Mouse (Mus musculus): ENCODE data around the gene Nfasc. TPM values are rescaled to one million over a fixed set of nuclear protein-coding genes. Genes with fewer than 3 reads are reported as not detected.

Nfasc gene
- polyA plus RNA-seq (2012; ENCODE audit: insufficient read depth, low replicate concordance): 0.01 TPM in 1 of 2 replicates, not detected in the other

DNA sequence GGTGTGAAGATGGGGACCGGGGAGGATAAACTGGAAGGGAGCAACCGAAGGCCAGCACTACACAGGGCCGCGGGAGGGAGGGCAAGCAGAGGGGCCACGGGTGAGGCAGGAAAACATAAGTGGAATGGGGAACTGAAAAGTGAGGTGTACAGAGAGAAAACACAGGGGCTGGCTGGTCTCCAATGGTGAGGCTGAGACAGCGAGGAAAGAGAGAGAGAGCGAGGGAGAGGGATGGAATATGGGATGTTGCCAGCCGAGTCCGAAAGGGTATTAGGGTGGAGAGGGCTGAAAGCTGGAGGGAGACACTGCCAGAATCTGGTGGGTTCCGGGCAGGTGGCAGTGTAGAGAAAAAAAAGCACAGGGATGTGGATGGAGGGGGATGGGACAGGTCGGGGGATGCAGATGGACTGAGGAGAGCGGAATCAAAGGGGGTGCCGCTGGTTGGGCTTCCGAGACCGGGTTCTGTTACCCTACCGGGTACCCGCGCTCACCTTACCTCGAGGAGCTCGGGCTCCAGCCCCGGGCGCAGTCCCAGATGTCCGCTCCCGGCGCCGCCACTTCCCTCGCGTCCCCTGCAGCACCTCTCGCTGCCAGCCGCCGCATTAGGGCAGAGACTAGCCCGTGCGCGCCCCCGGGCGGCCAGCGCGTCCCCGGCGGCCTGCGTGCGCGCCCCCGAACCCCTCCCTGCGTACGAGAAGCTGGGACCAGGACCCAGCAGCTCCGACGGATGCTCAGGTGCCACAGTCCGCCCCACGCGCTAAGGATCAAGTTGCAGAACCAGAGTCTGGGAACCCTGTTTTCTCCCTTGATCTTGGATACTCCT, at the start of gene Nfasc:
Nfasc (minus strand) TSS at position 623 of the 823 bp plus-strand sequence.
- Histone ChIP-seq H3K27me3 (replicated peaks) (peaks cover 81% of the 10 kb centered on the region), H3K4me1 (no peaks in the 10 kb centered on the region), H3K36me3 (replicated peaks; ENCODE audit: low read length) (no peaks in the 10 kb centered on the region), H3K9me3 (no peaks in the 10 kb centered on the region), H3K4me3 (replicated peaks) (no peak within 1 kb of the TSS)
- TF ChIP-seq GATA1 (IDR thresholded peaks at IDR 0.05; ENCODE audit: borderline replicate concordance, low read length) (no peak), FLI1 (IDR thresholded peaks at IDR 0.05; ENCODE audit: low read length) (no peak)

DNA sequence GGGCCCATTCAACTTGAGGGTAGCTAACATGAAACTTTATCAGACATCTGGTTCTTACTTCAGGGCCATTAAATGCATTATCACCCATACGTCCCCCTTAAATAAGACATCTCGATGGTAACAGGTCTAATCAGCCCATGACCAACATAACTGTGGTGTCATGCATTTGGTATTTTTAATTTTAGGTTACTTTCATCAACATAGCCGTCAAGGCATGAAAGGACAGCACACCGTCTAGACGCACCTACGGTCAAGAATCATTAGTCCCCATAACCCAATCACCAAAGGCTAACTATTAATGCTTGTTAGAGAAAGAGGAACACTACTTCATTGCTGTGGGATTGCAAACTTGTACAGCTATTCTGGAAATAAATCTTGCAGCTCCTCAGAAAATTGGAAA, 49.5 kb upstream of the Nfasc start:
- peaks cover 10% of the 10 kb centered on the region for H3K27me3 ChIP-seq (replicated peaks)
- TF ChIP-seq GATA1 (IDR thresholded peaks at IDR 0.05; ENCODE audit: borderline replicate concordance, low read length) (no peak), FLI1 (IDR thresholded peaks at IDR 0.05; ENCODE audit: low read length) (no peak)
- H3K9me3 ChIP-seq: no peaks in the 10 kb centered on the region
- no peaks in the 10 kb centered on the region for H3K4me1 ChIP-seq
- H3K4me3 ChIP-seq (replicated peaks): no peak overlapping the region
- H3K36me3 ChIP-seq (replicated peaks; ENCODE audit: low read length): no peaks in the 10 kb centered on the region

DNA sequence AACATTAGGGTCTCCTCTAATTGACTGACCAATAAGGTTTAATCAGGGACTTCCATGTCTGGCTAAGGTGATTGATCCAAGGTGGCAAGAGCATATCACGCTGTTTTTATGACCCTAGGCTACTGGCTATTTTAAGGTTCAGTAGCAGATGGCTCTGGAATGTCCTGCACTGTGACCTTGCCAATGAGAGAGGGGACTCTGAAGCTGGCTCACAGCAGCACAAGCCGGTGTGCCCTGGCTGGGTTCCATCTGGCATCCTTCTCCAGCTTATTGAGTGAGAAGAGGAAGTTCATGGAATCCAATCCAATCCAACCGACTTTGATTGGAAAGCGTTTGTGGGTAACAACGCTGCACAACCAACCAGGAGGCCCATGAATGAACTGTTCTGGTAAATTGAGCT, 45.3 kb upstream of the Nfasc start:
- TF ChIP-seq GATA1 (IDR thresholded peaks at IDR 0.05; ENCODE audit: borderline replicate concordance, low read length): no peak
- no peak for TF ChIP-seq FLI1 (IDR thresholded peaks at IDR 0.05; ENCODE audit: low read length)
- Histone ChIP-seq H3K4me1 (no peaks in the 10 kb centered on the region), H3K36me3 (replicated peaks; ENCODE audit: low read length) (no peaks in the 10 kb centered on the region), H3K27me3 (replicated peaks) (peaks cover 17% of the 10 kb centered on the region), H3K9me3 (no peaks in the 10 kb centered on the region), H3K4me3 (replicated peaks) (no peak overlapping the region)

DNA sequence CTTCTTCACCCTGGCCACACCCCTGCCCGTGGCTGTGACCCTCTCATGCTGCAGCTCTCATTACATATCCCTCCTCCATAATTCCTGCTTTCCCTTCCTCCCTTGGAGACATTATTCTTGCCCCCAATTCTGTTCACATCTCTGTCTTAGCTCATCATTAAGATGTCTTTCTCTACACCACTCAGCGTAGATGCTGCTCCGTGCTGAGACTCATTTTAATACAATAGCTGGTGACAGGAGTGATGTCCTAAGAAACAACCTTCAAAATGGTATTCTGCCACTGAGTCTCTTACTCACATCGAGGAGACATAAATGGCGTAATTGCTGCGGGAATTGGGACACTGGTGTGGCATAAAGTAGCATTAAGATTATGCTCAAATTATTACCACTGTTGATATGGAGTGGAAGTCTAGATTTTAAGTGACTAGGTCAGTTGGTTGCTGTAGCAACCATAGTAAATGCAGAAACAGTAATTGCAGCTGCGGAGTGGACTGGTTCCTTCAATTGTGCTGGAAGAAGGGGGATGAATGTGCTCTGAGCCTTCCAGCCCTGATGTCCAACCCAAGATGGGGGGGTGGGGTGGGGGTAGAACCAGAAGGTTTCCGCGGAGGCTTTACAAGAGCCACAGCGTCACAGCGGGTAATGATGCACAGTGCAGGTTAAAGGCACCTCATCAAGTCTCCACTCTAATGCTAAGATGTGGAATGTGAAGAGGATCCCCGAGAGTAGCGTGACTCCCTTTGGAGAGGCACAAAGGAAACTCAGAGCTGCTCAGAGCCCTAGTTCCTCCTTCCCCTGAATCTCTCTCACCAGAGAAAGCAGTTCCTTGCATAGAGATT, 40.2 kb upstream of the Nfasc start:
- H3K4me3 ChIP-seq (replicated peaks): no peak overlapping the region
- no peaks in the 10 kb centered on the region for H3K36me3 ChIP-seq (replicated peaks; ENCODE audit: low read length)
- no peaks in the 10 kb centered on the region for H3K9me3 ChIP-seq
- TF ChIP-seq FLI1 (IDR thresholded peaks at IDR 0.05; ENCODE audit: low read length) (no peak), GATA1 (IDR thresholded peaks at IDR 0.05; ENCODE audit: borderline replicate concordance, low read length) (no peak)
- peaks cover 18% of the 10 kb centered on the region for H3K27me3 ChIP-seq (replicated peaks)
- no peaks in the 10 kb centered on the region for H3K4me1 ChIP-seq

DNA sequence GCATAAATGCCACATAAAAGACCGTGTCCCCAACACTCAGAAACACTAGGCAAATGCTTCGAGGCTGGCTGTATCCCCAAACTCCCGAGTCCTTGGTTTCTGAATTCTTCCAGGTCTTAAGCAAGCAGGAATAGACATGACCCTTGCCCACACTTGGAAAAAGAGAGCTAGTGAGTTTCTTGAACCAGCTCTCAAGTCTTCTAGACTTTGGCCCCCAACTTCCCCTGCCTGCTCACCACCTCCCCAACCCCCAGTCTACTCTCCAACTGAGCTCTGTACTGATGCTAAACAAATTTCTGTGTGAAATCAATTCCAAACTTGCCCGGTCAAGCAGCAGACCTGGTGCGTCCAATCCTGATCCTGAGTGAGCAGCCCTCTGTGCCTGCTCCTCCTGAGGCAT, 39.4 kb upstream of the Nfasc start:
- no peak overlapping the region for H3K4me3 ChIP-seq (replicated peaks)
- no peak for TF ChIP-seq FLI1 (IDR thresholded peaks at IDR 0.05; ENCODE audit: low read length)
- TF ChIP-seq GATA1 (IDR thresholded peaks at IDR 0.05; ENCODE audit: borderline replicate concordance, low read length): no peak
- peaks cover 12% of the 10 kb centered on the region for H3K27me3 ChIP-seq (replicated peaks)
- H3K4me1 ChIP-seq: no peaks in the 10 kb centered on the region
- no peaks in the 10 kb centered on the region for H3K9me3 ChIP-seq
- H3K36me3 ChIP-seq (replicated peaks; ENCODE audit: low read length): no peaks in the 10 kb centered on the region

DNA sequence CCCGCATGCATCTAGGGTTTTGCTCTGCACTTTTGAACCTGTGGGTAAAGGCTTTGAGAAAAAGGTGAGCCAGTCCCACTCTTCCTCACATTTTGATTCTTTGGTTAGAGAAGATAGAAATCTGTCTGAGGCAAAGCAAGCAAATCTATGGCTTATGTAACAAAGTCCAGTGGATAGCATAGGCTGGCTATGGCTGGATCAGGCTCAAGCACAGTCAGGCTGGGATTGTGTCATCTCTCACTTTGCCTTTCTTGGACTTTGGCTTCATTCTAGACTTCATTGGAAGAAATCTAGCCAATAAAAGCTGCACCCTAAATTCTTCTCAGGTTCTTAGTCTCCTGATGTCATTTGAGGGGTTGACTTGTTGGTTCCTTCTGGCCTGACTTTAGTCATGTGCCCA, 38.7 kb upstream of the Nfasc start:
- Histone ChIP-seq H3K4me3 (replicated peaks) (no peak overlapping the region), H3K27me3 (replicated peaks) (peaks cover 11% of the 10 kb centered on the region), H3K9me3 (no peaks in the 10 kb centered on the region), H3K36me3 (replicated peaks; ENCODE audit: low read length) (no peaks in the 10 kb centered on the region), H3K4me1 (no peaks in the 10 kb centered on the region)
- TF ChIP-seq GATA1 (IDR thresholded peaks at IDR 0.05; ENCODE audit: borderline replicate concordance, low read length): no peak
- TF ChIP-seq FLI1 (IDR thresholded peaks at IDR 0.05; ENCODE audit: low read length): no peak

DNA sequence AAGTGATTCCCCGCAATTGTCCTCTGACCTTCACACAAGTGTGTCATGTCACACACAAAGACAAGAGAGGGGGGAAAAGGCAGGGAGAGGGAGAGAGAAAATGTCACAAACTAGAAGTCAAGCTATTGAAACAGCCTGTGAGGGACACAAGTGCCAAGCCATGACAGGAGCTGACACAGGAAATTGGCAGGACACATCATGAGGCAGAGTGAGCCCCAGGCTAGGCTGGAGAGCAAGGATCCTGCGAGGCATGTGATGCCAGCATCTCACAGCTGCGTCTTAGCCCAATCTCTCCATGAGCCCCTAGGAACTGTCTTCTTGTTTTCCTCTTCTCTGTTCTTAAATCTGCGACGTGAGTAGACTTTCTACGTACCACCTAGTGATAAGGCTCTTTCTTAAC, 33.4 kb upstream of the Nfasc start:
- H3K27me3 ChIP-seq (replicated peaks): peaks cover 19% of the 10 kb centered on the region
- no peak overlapping the region for H3K4me3 ChIP-seq (replicated peaks)
- H3K9me3 ChIP-seq: no peaks in the 10 kb centered on the region
- TF ChIP-seq FLI1 (IDR thresholded peaks at IDR 0.05; ENCODE audit: low read length) (no peak), GATA1 (IDR thresholded peaks at IDR 0.05; ENCODE audit: borderline replicate concordance, low read length) (no peak)
- H3K36me3 ChIP-seq (replicated peaks; ENCODE audit: low read length): no peaks in the 10 kb centered on the region
- no peaks in the 10 kb centered on the region for H3K4me1 ChIP-seq

DNA sequence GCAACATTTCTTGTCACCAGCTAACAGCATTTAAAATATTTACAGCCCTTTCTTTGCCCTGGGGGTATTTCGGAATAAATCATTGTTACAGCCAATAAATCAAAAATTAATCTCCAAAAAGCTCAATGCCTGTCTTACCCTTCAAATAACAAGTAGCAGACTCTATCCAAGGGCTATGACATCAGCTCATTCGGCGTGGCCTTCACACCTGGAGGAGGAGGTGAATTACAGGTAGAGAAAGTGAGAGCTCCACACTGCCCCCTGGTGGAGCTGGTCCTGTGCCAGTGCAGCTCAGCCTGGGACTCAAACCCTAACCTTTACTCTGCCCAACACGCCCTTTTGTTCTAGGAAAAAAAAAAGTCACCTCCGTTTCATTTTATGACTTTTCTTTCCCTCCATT, 29.8 kb upstream of the Nfasc start:
- H3K9me3 ChIP-seq: no peaks in the 10 kb centered on the region
- TF ChIP-seq GATA1 (IDR thresholded peaks at IDR 0.05; ENCODE audit: borderline replicate concordance, low read length): no peak
- TF ChIP-seq FLI1 (IDR thresholded peaks at IDR 0.05; ENCODE audit: low read length): no peak
- H3K27me3 ChIP-seq (replicated peaks): peaks cover 34% of the 10 kb centered on the region

DNA sequence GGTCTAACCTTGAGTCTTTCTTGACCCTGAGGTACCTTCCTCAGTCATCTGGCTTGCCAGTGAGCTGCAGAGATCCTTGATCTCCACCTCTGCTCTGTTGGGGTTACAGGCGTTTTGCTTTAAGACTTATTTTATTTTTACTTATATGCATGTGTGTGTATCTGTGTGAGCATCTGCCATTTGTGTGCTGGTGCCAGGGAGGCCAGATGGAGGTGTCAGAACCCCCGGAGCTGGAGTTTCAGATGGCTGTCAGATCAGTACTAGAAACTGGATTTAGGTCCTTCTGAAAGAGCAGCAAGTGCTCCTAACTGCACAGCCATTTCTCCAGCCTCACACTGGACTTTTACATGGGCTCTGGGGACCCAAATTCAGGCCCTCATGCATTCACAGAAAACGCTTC, 28.0 kb upstream of the Nfasc start:
- peaks cover 42% of the 10 kb centered on the region for H3K27me3 ChIP-seq (replicated peaks)
- no peak overlapping the region for H3K4me3 ChIP-seq (replicated peaks)
- H3K9me3 ChIP-seq: no peaks in the 10 kb centered on the region
- H3K4me1 ChIP-seq: peaks cover 5% of the 10 kb centered on the region; the same call in 1 of the 2 replicates
- no peaks in the 10 kb centered on the region for H3K36me3 ChIP-seq (replicated peaks; ENCODE audit: low read length)
- TF ChIP-seq FLI1 (IDR thresholded peaks at IDR 0.05; ENCODE audit: low read length): no peak
- TF ChIP-seq GATA1 (IDR thresholded peaks at IDR 0.05; ENCODE audit: borderline replicate concordance, low read length): no peak

More for the DNA sequence above, 29.8 kb upstream of the Nfasc start:
- H3K4me1 ChIP-seq: no peaks in the 10 kb centered on the region; the same call in 1 of the 2 replicates
- no peaks in the 10 kb centered on the region for H3K36me3 ChIP-seq (replicated peaks; ENCODE audit: low read length)
- no peak overlapping the region for H3K4me3 ChIP-seq (replicated peaks)

DNA sequence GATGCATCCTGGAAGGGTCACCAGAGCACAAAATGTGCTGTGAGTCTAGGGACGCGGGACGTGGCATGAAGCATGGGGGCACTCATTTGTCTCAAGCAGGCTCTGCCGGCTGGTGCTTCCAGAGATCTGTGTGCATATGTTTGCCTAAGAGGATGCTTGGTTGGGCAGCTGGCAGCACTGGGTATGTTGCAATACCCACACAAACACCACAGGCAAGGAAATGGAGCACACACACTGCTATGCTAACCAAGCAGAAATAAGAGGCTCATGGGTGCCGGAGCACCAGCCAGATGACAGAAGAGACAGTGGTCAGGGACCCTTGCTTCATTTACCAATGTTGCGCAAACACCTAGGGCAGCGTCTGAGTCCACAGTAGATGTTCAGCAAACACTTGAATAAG, 25.8 kb upstream of the Nfasc start:
- TF ChIP-seq FLI1 (IDR thresholded peaks at IDR 0.05; ENCODE audit: low read length) (no peak), GATA1 (IDR thresholded peaks at IDR 0.05; ENCODE audit: borderline replicate concordance, low read length) (no peak)
- H3K4me3 ChIP-seq (replicated peaks): no peak overlapping the region

More for the DNA sequence above, 25.8 kb upstream of the Nfasc start:
- Histone ChIP-seq H3K4me1 (peaks cover 5% of the 10 kb centered on the region; the same call in 1 of the 2 replicates), H3K9me3 (no peaks in the 10 kb centered on the region), H3K36me3 (replicated peaks; ENCODE audit: low read length) (no peaks in the 10 kb centered on the region), H3K27me3 (replicated peaks) (peaks cover 39% of the 10 kb centered on the region)

Data from megakaryocyte, embryonic 14.5 days (primary cell).